16 mouse cellular contexts compared by ENCODE assay signal in the genomic region with DNA sequence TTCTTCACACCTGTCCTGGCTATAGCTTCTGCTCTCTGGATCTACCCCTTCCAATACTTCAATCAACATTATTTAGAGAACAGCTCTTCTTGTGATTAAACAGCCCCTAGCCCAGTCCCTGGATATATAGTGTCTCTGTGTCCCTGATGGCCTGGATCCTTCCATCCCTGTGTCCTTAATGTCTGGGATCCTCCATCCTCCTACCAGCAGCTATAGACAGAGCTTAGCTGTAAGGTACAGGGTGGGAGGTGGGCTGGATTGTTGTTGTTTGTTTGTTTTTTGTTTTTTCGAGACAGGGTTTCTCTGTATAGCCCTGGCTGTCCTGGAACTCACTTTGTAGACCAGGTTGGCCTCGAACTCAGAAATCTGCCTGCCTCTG. TPM values are rescaled to one million over a fixed set of nuclear protein-coding genes. Genes with fewer than 3 reads are reported as not detected.
DNase-seq lines count a peak whose midpoint lies in the region; ATAC-seq lines count a peak whose summit lies in the region.
"Had no signal": no experiment of that assay in that cellular context is flagged by ENCODE, and none has a peak within 500 bp of the region (broad histone marks: within the 10 kb centered on the region; RNA-seq: fewer than 3 reads in every experiment).

No protein-coding gene starts in this region.

- no peaks in the 10 kb centered on the region for H3K9me3 ChIP-seq in hindbrain, embryonic 11.5 days (ENCODE audit: control insufficient read depth, low read length)
- H3K9me3 ChIP-seq in hindbrain, embryonic 14.5 days (ENCODE audit: control insufficient read depth, low read length), result no peaks in the 10 kb centered on the region
- H3K9me3 ChIP-seq in midbrain, embryonic 13.5 days, result no peaks in the 10 kb centered on the region
- H3K9me3 ChIP-seq in midbrain, embryonic 14.5 days (ENCODE audit: control insufficient read depth, low read length), result no peaks in the 10 kb centered on the region
- H3K9me3 ChIP-seq in neural tube, embryonic 15.5 days (replicated peaks), result no peaks in the 10 kb centered on the region
- H3K9me3 ChIP-seq: embryonic facial prominence, embryonic 13.5 days; heart, embryonic 10.5 days; heart, embryonic 15.5 days; midbrain, embryonic 12.5 days had no signal

- H3K27ac ChIP-seq in hindbrain, embryonic 11.5 days (ENCODE audit: low read depth, low read length), result no peak overlapping the region
- H3K27ac ChIP-seq in hindbrain, embryonic 14.5 days, result no peak overlapping the region
- no peak overlapping the region for H3K27ac ChIP-seq in midbrain, embryonic 13.5 days
- H3K27ac ChIP-seq in midbrain, embryonic 14.5 days (replicated peaks; ENCODE audit: low read depth, low read length), result no peak overlapping the region
- H3K27ac ChIP-seq in neural tube, embryonic 15.5 days (replicated peaks), result no peak overlapping the region
- H3K27ac ChIP-seq: embryonic facial prominence, embryonic 13.5 days; heart, embryonic 10.5 days; heart, embryonic 15.5 days; liver, embryonic 14.5 days; midbrain, embryonic 12.5 days had no signal

- no peaks in the 10 kb centered on the region for H3K27me3 ChIP-seq in hindbrain, embryonic 11.5 days (ENCODE audit: control insufficient read depth, insufficient read depth, low read length)
- H3K27me3 ChIP-seq in hindbrain, embryonic 14.5 days (ENCODE audit: control insufficient read depth, insufficient read depth, low read length), result no peaks in the 10 kb centered on the region
- 0 out of 2 replicates have a peak, but pooled peaks cover 4% of the 10 kb centered on the region for H3K27me3 ChIP-seq in midbrain, embryonic 13.5 days
- no peaks in the 10 kb centered on the region for H3K27me3 ChIP-seq in midbrain, embryonic 14.5 days (ENCODE audit: control insufficient read depth, insufficient read depth, low read length)
- H3K27me3 ChIP-seq in neural tube, embryonic 15.5 days (replicated peaks), result no peaks in the 10 kb centered on the region
- H3K27me3 ChIP-seq: embryonic facial prominence, embryonic 13.5 days had no signal

- no peak overlapping the region for H3K4me3 ChIP-seq in hindbrain, embryonic 11.5 days (ENCODE audit: low read depth, low read length)
- no peak overlapping the region for H3K4me3 ChIP-seq in hindbrain, embryonic 14.5 days (replicated peaks; ENCODE audit: low read length)
- H3K4me3 ChIP-seq in midbrain, embryonic 13.5 days (replicated peaks), result no peak overlapping the region
- no peak overlapping the region for H3K4me3 ChIP-seq in midbrain, embryonic 14.5 days (replicated peaks; ENCODE audit: low read depth, low read length)
- no peak overlapping the region for H3K4me3 ChIP-seq in neural tube, embryonic 15.5 days (replicated peaks)
- H3K4me3 ChIP-seq: embryonic facial prominence, embryonic 13.5 days; erythroblast, embryonic 14.5 days; heart, embryonic 10.5 days; heart, embryonic 15.5 days; midbrain, embryonic 12.5 days had no signal

- no peak for DNase-seq in hindbrain, embryonic 11.5 days (ENCODE audit: low spot score)
- DNase-seq in hindbrain, embryonic 14.5 days (ENCODE audit: low spot score), result no peak
- no peak for DNase-seq in midbrain, embryonic 14.5 days
- no peak for DNase-seq in heart, adult 8-10 months (ENCODE audit: low spot score)

- ATAC-seq in hindbrain, embryonic 11.5 days (ENCODE audit: low FRiP score), result peak; percentile 12; the same call in 1 of the 2 replicates
- no peak for ATAC-seq in hindbrain, embryonic 14.5 days (ENCODE audit: low FRiP score)
- ATAC-seq in midbrain, embryonic 13.5 days, result peak; percentile 68
- ATAC-seq in midbrain, embryonic 14.5 days (ENCODE audit: low FRiP score, low TSS enrichment), result no peak
- peak; percentile 28 for ATAC-seq in inflammation-experienced regulatory T-cells, adult 6 months
- ATAC-seq in neural tube, embryonic 15.5 days (ENCODE audit: low FRiP score), result peak; percentile 8; the same call in 1 of the 2 replicates

- no peaks in the 10 kb centered on the region for H3K36me3 ChIP-seq in hindbrain, embryonic 11.5 days (ENCODE audit: control insufficient read depth, insufficient read depth, low read length)
- H3K36me3 ChIP-seq in hindbrain, embryonic 14.5 days (replicated peaks; ENCODE audit: control insufficient read depth, insufficient read depth), result no peaks in the 10 kb centered on the region
- H3K36me3 ChIP-seq in midbrain, embryonic 13.5 days, result no peaks in the 10 kb centered on the region
- no peaks in the 10 kb centered on the region for H3K36me3 ChIP-seq in midbrain, embryonic 14.5 days (ENCODE audit: control insufficient read depth, insufficient read depth, low read length)
- H3K36me3 ChIP-seq in neural tube, embryonic 15.5 days, result no peaks in the 10 kb centered on the region
- H3K36me3 ChIP-seq: embryonic facial prominence, embryonic 13.5 days; heart, embryonic 10.5 days; heart, embryonic 15.5 days; midbrain, embryonic 12.5 days had no signal

- no peak overlapping the region for H3K9ac ChIP-seq in hindbrain, embryonic 11.5 days (ENCODE audit: low read depth, low read length)
- H3K9ac ChIP-seq in hindbrain, embryonic 14.5 days, result no peak overlapping the region
- no peak overlapping the region for H3K9ac ChIP-seq in midbrain, embryonic 13.5 days (replicated peaks)
- no peak overlapping the region for H3K9ac ChIP-seq in midbrain, embryonic 14.5 days (replicated peaks; ENCODE audit: low read length)
- no peak overlapping the region for H3K9ac ChIP-seq in neural tube, embryonic 15.5 days (replicated peaks)
- H3K9ac ChIP-seq: embryonic facial prominence, embryonic 13.5 days; heart, embryonic 15.5 days; liver, embryonic 14.5 days; midbrain, embryonic 12.5 days had no signal

- 56% methylated on average over 2 of the region's 2 CpGs for WGBS in hindbrain, embryonic 11.5 days
- WGBS in hindbrain, embryonic 14.5 days, result 86% methylated on average over 2 of the region's 2 CpGs
- WGBS in midbrain, embryonic 13.5 days, result 78% methylated on average over 2 of the region's 2 CpGs
- 65% methylated on average over 2 of the region's 2 CpGs for WGBS in midbrain, embryonic 14.5 days
- WGBS in neural tube, embryonic 15.5 days, result 82% methylated on average over 2 of the region's 2 CpGs

- H3K4me1 ChIP-seq in hindbrain, embryonic 11.5 days (replicated peaks; ENCODE audit: control insufficient read depth, insufficient read depth, low read length), result no peaks in the 10 kb centered on the region
- H3K4me1 ChIP-seq in hindbrain, embryonic 14.5 days (replicated peaks; ENCODE audit: control insufficient read depth, insufficient read depth, low read length), result no peaks in the 10 kb centered on the region
- H3K4me1 ChIP-seq in midbrain, embryonic 13.5 days (replicated peaks), result no peaks in the 10 kb centered on the region
- H3K4me1 ChIP-seq in midbrain, embryonic 14.5 days (ENCODE audit: control insufficient read depth, insufficient read depth, low read length), result no peaks in the 10 kb centered on the region
- no peaks in the 10 kb centered on the region for H3K4me1 ChIP-seq in neural tube, embryonic 15.5 days
- H3K4me1 ChIP-seq: embryonic facial prominence, embryonic 13.5 days; heart, embryonic 10.5 days; heart, embryonic 15.5 days; midbrain, embryonic 12.5 days had no signal

- no peak overlapping the region for H3K4me2 ChIP-seq in hindbrain, embryonic 11.5 days (replicated peaks; ENCODE audit: low read depth, low read length)
- no peak overlapping the region for H3K4me2 ChIP-seq in hindbrain, embryonic 14.5 days (replicated peaks)
- H3K4me2 ChIP-seq in midbrain, embryonic 13.5 days (replicated peaks), result no peak overlapping the region
- no peak overlapping the region for H3K4me2 ChIP-seq in midbrain, embryonic 14.5 days (ENCODE audit: low read length)
- no peak overlapping the region for H3K4me2 ChIP-seq in neural tube, embryonic 15.5 days
- H3K4me2 ChIP-seq: embryonic facial prominence, embryonic 13.5 days; heart, embryonic 15.5 days; midbrain, embryonic 12.5 days had no signal

RNA-seq across cellular contexts. Expression of gene Dpysl4, which starts 34.0 kb away (rescaled TPM):
- 231 and 251 TPM in 2 replicates for polyA plus RNA-seq in hindbrain, embryonic 11.5 days (2014; fragmentation: Nextera tagmentation; extraction: Ambion mirVana)
- 211 and 216 TPM in 2 replicates for polyA plus RNA-seq in hindbrain, embryonic 14.5 days (2014; fragmentation: Nextera tagmentation; extraction: Ambion mirVana)
- 224 and 225 TPM in 2 replicates for polyA plus RNA-seq in midbrain, embryonic 13.5 days (2015; fragmentation: Nextera tagmentation; extraction: Ambion mirVana)
- 215 and 238 TPM in 2 replicates for polyA plus RNA-seq in midbrain, embryonic 14.5 days (2014; fragmentation: Nextera tagmentation; extraction: Ambion mirVana)
- under 1 TPM in 1 of 3 experiments, not detected in 2; 0.09 TPM for polyA plus RNA-seq in inflammation-experienced regulatory T-cells, adult 6 months (2017; shearing (Covaris generic))
- polyA plus RNA-seq in neural tube, embryonic 15.5 days (2015; fragmentation: Nextera tagmentation; extraction: Ambion mirVana), result 153 and 181 TPM in 2 replicates
- 1 to 10 TPM; 4.1 to 6.3 (median 4.9) TPM for total RNA-seq in heart, adult 8-10 months (2022)
- total RNA-seq: granulocyte monocyte progenitor cell, adult 5-6 weeks; megakaryocyte progenitor cell, adult 5-6 weeks; neutrophil, adult 5-6 weeks had no signal
- polyA plus RNA-seq: erythroblast, embryonic 14.5 days had no signal

Comparison
In these comparisons a context has a peak if more than half of its experiments do, and no peak if none do; other contexts are left out.
1. ATAC-seq: peak in hindbrain, embryonic 11.5 days (single experiment), midbrain, embryonic 13.5 days (single experiment), inflammation-experienced regulatory T-cells, adult 6 months (single experiment) and neural tube, embryonic 15.5 days (single experiment); none in hindbrain, embryonic 14.5 days (single experiment) and midbrain, embryonic 14.5 days (single experiment).
2. RNA of gene Dpysl4, which starts 34.0 kb away (polyA plus RNA-seq): 231 to 251 TPM in hindbrain, embryonic 11.5 days, 224 to 225 TPM in midbrain, embryonic 13.5 days, 211 to 216 TPM in hindbrain, embryonic 14.5 days, 215 to 238 TPM in midbrain, embryonic 14.5 days and 153 to 181 TPM in neural tube, embryonic 15.5 days; 0.09 TPM in inflammation-experienced regulatory T-cells, adult 6 months; every median in the first group is over 100 times any median in the second.